9 mouse cellular contexts compared by ENCODE assay signal in the genomic region with DNA sequence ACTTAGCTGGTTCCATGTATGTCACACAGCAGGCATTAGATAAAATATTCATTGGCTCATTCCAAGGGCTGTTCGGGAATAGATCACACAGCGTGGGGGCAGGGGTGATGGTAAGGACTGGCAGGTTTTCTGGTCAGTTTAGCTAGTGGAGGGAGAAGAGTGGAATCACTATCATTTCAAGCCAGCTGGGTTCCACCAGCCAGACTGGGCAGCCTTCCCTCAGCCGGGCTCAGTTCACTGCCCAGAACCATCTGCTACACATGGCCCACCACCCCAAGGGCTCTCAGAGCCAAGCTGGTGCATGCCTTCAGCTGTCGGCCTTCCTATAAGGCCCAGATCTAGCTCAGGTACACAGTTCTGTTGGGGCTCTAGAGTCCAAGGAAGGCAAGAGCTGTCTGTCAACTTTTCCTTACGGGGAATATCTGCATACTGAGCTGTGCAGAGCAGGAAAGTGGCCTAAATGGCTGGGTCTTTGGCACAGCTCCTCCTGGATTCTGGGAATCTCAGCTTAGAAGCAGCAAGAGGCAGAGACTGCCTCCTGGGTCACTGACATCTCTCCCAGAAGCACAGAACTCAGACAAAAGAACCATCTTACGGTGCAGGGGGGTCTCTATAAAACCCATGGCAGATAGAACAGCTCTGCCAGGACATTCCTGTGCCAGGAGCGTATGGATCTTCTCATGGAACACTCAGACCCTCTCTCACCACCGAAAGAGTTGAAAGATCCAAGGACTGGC. TPM values are rescaled to one million over a fixed set of nuclear protein-coding genes. Genes with fewer than 3 reads are reported as not detected.
DNase-seq lines count a peak whose midpoint lies in the region; ATAC-seq and TF ChIP-seq lines count a peak whose summit lies in the region.
"Had no signal": no experiment of that assay in that cellular context is flagged by ENCODE, and none has a peak within 500 bp of the region (broad histone marks: within the 10 kb centered on the region; RNA-seq: fewer than 3 reads in every experiment).

No protein-coding gene starts in this region.

- H3K4me2 ChIP-seq in heart, embryonic 11.5 days: peak overlapping the region; percentile 99
- peak overlapping the region; percentile 89 for H3K4me2 ChIP-seq in embryonic facial prominence, embryonic 11.5 days (ENCODE audit: low read depth, low read length)
- peak overlapping the region; percentile 97 for H3K4me2 ChIP-seq in stomach, embryonic 16.5 days (ENCODE audit: low read depth, low read length)

- H3K4me1 ChIP-seq in heart, embryonic 11.5 days (ENCODE audit: control insufficient read depth, insufficient read depth, low read length): peaks cover 25% of the 10 kb centered on the region
- H3K4me1 ChIP-seq in ES-Bruce4 (ENCODE audit: control insufficient read depth, insufficient read depth, low read length): peaks cover 4% of the 10 kb centered on the region
- H3K4me1 ChIP-seq in embryonic facial prominence, embryonic 11.5 days (ENCODE audit: control insufficient read depth, insufficient read depth, low read length): peaks cover 8% of the 10 kb centered on the region; the same call in 1 of the 2 replicates
- peaks cover 25% of the 10 kb centered on the region for H3K4me1 ChIP-seq in limb, embryonic 10.5 days
- peaks cover 13% of the 10 kb centered on the region for H3K4me1 ChIP-seq in stomach, embryonic 16.5 days (ENCODE audit: control insufficient read depth, insufficient read depth, low read length)

- 54% methylated on average over 8 of the region's 8 CpGs for WGBS in heart, embryonic 11.5 days (ENCODE audit: insufficient replicate concordance)
- WGBS in embryonic facial prominence, embryonic 11.5 days: 60% methylated on average over 8 of the region's 8 CpGs
- 56% methylated on average over 8 of the region's 8 CpGs for WGBS in limb, embryonic 10.5 days
- 65% methylated on average over 8 of the region's 8 CpGs for WGBS in stomach, embryonic 16.5 days

- no peak for TF ChIP-seq CTCF in ES-Bruce4 (IDR thresholded peaks at IDR 0.05; ENCODE audit: low read depth, low read length)

- ATAC-seq in heart, embryonic 11.5 days (replicated peaks; ENCODE audit: insufficient number of reproducible peaks, low FRiP score, low TSS enrichment): no peak
- ATAC-seq in embryonic facial prominence, embryonic 11.5 days (replicated peaks; ENCODE audit: insufficient number of reproducible peaks, low FRiP score, low TSS enrichment, low read depth): 0 out of 2 replicates have a peak, but pooled peaks have one; percentile 2
- ATAC-seq in stomach, embryonic 16.5 days (ENCODE audit: insufficient read depth, low FRiP score): no peak

- no peak overlapping the region for H3K27ac ChIP-seq in heart, embryonic 11.5 days (ENCODE audit: low read depth, low read length)
- no peak overlapping the region for H3K27ac ChIP-seq in ES-Bruce4 (ENCODE audit: insufficient read depth, low read length)
- H3K27ac ChIP-seq in embryonic facial prominence, embryonic 11.5 days (replicated peaks; ENCODE audit: low read depth, low read length): no peak overlapping the region
- H3K27ac ChIP-seq in limb, embryonic 10.5 days: no peak overlapping the region
- no peak overlapping the region for H3K27ac ChIP-seq in stomach, embryonic 16.5 days (ENCODE audit: low read length)

- H3K27me3 ChIP-seq in heart, embryonic 11.5 days (ENCODE audit: control insufficient read depth, insufficient read depth, low read length): peaks cover 11% of the 10 kb centered on the region; the same call in 1 of the 2 replicates
- H3K27me3 ChIP-seq in ES-Bruce4 (ENCODE audit: control insufficient read depth, insufficient read depth, low read length, poor library complexity, severe bottlenecking): no peaks in the 10 kb centered on the region
- peaks cover 9% of the 10 kb centered on the region; the same call in 1 of the 2 replicates for H3K27me3 ChIP-seq in embryonic facial prominence, embryonic 11.5 days (ENCODE audit: control insufficient read depth, insufficient read depth, low read length)
- peaks cover 26% of the 10 kb centered on the region for H3K27me3 ChIP-seq in limb, embryonic 10.5 days (ENCODE audit: low read depth, poor library complexity, severe bottlenecking)
- H3K27me3 ChIP-seq in stomach, embryonic 16.5 days (ENCODE audit: control insufficient read depth, insufficient read depth, low read length): peaks cover 12% of the 10 kb centered on the region; the same call in 1 of the 2 replicates

- TF ChIP-seq POLR2A in ES-Bruce4 (IDR thresholded peaks at IDR 0.05; ENCODE audit: insufficient read depth, low read length): no peak

- H3K4me3 ChIP-seq in heart, embryonic 11.5 days (ENCODE audit: low read depth, low read length): peak overlapping the region; percentile 84
- H3K4me3 ChIP-seq in ES-Bruce4 (ENCODE audit: low read depth, low read length): peak overlapping the region; percentile 88
- H3K4me3 ChIP-seq in embryonic facial prominence, embryonic 11.5 days (ENCODE audit: low read depth, low read length): peak overlapping the region; percentile 75
- peak overlapping the region; percentile 89 for H3K4me3 ChIP-seq in limb, embryonic 10.5 days
- peak overlapping the region; percentile 81; the same call in 1 of the 2 replicates for H3K4me3 ChIP-seq in stomach, embryonic 16.5 days (replicated peaks; ENCODE audit: low read length)
- H3K4me3 ChIP-seq: myocyte had no signal

- H3K9ac ChIP-seq in heart, embryonic 11.5 days (ENCODE audit: low read depth, low read length): no peak overlapping the region
- no peak overlapping the region for H3K9ac ChIP-seq in ES-Bruce4 (ENCODE audit: low read depth, poor library complexity, severe bottlenecking)
- peak overlapping the region; percentile 74; the same call in 1 of the 2 replicates for H3K9ac ChIP-seq in embryonic facial prominence, embryonic 11.5 days (replicated peaks; ENCODE audit: low read length)
- H3K9ac ChIP-seq in stomach, embryonic 16.5 days (ENCODE audit: low read length): no peak overlapping the region

- no peak for TF ChIP-seq EP300 in ES-Bruce4 (IDR thresholded peaks at IDR 0.05; ENCODE audit: insufficient read depth, low read depth, low read length)

- H3K9me3 ChIP-seq in heart, embryonic 11.5 days (replicated peaks; ENCODE audit: control insufficient read depth, low read length): no peaks in the 10 kb centered on the region
- H3K9me3 ChIP-seq in ES-Bruce4 (replicated peaks; ENCODE audit: control insufficient read depth, insufficient read depth, low read length, poor library complexity, severe bottlenecking): no peaks in the 10 kb centered on the region
- H3K9me3 ChIP-seq in embryonic facial prominence, embryonic 11.5 days (replicated peaks; ENCODE audit: control insufficient read depth, low read length): no peaks in the 10 kb centered on the region
- no peaks in the 10 kb centered on the region for H3K9me3 ChIP-seq in limb, embryonic 10.5 days (replicated peaks)
- H3K9me3 ChIP-seq in stomach, embryonic 16.5 days (replicated peaks; ENCODE audit: control insufficient read depth, low read length): no peaks in the 10 kb centered on the region

- DNase-seq in heart, adult 18-20 months: no peak
- DNase-seq in embryonic facial prominence, embryonic 11.5 days (ENCODE audit: low spot score): no peak
- DNase-seq in limb, embryonic 10.5 days (ENCODE audit: low spot score): no peak
- no peak for DNase-seq in heart, postnatal 4 days
- no peak for DNase-seq in heart, adult 8-10 months (ENCODE audit: low spot score)

- H3K36me3 ChIP-seq in heart, embryonic 11.5 days (ENCODE audit: control insufficient read depth, insufficient read depth, low read length): no peaks in the 10 kb centered on the region
- H3K36me3 ChIP-seq in ES-Bruce4 (ENCODE audit: control insufficient read depth, insufficient read depth, low read length, poor library complexity, severe bottlenecking): no peaks in the 10 kb centered on the region
- H3K36me3 ChIP-seq in embryonic facial prominence, embryonic 11.5 days (replicated peaks; ENCODE audit: control insufficient read depth, insufficient read depth, low read depth, low read length): no peaks in the 10 kb centered on the region
- no peaks in the 10 kb centered on the region for H3K36me3 ChIP-seq in limb, embryonic 10.5 days
- no peaks in the 10 kb centered on the region for H3K36me3 ChIP-seq in stomach, embryonic 16.5 days (ENCODE audit: control insufficient read depth, insufficient read depth, low read length)

RNA-seq across cellular contexts. Expression of gene Macf1, which starts 1.5 kb away (rescaled TPM):
- polyA plus RNA-seq in heart, embryonic 11.5 days (2014; fragmentation: Nextera tagmentation; extraction: Ambion mirVana): 68.5 and 108 TPM in 2 replicates
- total RNA-seq in heart, adult 18-20 months (2021): 100 to 1,000 TPM; 224 to 229 TPM
- polyA plus RNA-seq in ES-Bruce4 (2011; ENCODE audit: insufficient read depth, insufficient read length, low read depth, missing spikeins): 251 and 257 TPM in 2 replicates
- 63.9 and 70.2 TPM in 2 replicates for polyA plus RNA-seq in embryonic facial prominence, embryonic 11.5 days (2014; fragmentation: Nextera tagmentation; extraction: Ambion mirVana)
- 45.2 and 55.5 TPM in 2 replicates for polyA plus RNA-seq in limb, embryonic 10.5 days (2016; fragmentation: Nextera tagmentation; extraction: Ambion mirVana)
- polyA plus RNA-seq in stomach, embryonic 16.5 days (2015; fragmentation: Nextera tagmentation; extraction: Ambion mirVana): 34.1 and 35.3 TPM in 2 replicates
- 100 to 1,000 TPM; 431 to 441 TPM for total RNA-seq in heart, postnatal 4 days (2021)
- total RNA-seq in heart, adult 8-10 months (2022): 100 to 1,000 TPM; 223 to 243 (median 241) TPM

RNA-seq across cellular contexts. Expression of gene Ndufs5, which starts 32.3 kb away (rescaled TPM):
- 490 and 495 TPM in 2 replicates for polyA plus RNA-seq in heart, embryonic 11.5 days (2014; fragmentation: Nextera tagmentation; extraction: Ambion mirVana)
- total RNA-seq in heart, adult 18-20 months (2021): 100 to 1,000 TPM; 457 to 469 TPM
- 130 and 166 TPM in 2 replicates for polyA plus RNA-seq in ES-Bruce4 (2011; ENCODE audit: insufficient read depth, insufficient read length, low read depth, missing spikeins)
- 308 and 321 TPM in 2 replicates for polyA plus RNA-seq in embryonic facial prominence, embryonic 11.5 days (2014; fragmentation: Nextera tagmentation; extraction: Ambion mirVana)
- 340 and 356 TPM in 2 replicates for polyA plus RNA-seq in limb, embryonic 10.5 days (2016; fragmentation: Nextera tagmentation; extraction: Ambion mirVana)
- polyA plus RNA-seq in stomach, embryonic 16.5 days (2015; fragmentation: Nextera tagmentation; extraction: Ambion mirVana): 288 and 291 TPM in 2 replicates
- 100 to 1,000 TPM; 273 to 301 TPM for total RNA-seq in heart, postnatal 4 days (2021)
- total RNA-seq in heart, adult 8-10 months (2022): 100 to 1,000 TPM; 391 to 483 (median 438) TPM
